Mouse (Mus musculus) gastrocnemius, adult 8-10 months (tissue): ENCODE measurements around the gene Odf4. TPM values are rescaled to one million over a fixed set of nuclear protein-coding genes. Genes with fewer than 3 reads are reported as not detected.

Source experiments
- DNase-seq, 2 experiments: peaks; one replicate each; pipeline ENCODE4 v3.0.0; 2022; ENCODE audit warnings: low spot score in 2 of 2
- total RNA-seq, 4 experiments: library from RNA; stranded (reverse); gene quantifications; 2 replicates each; pipeline ENCODE4 v1.2.4; 2022

The Odf4 gene
- total RNA-seq, 4 experiments from 2014 or later, result not detected

GRCm38 (mm10) chr11:68902823-68903222 lies 24.1 kb downstream of the Odf4 start:
- no peak for DNase-seq

GRCm38 (mm10) chr11:68902367-68902766 lies 24.5 kb downstream of the Odf4 start:
- DNase-seq, result no peak

GRCm38 (mm10) chr11:68902047-68902364 lies 24.9 kb downstream of the Odf4 start:
- no peak for DNase-seq

GRCm38 (mm10) chr11:68901351-68902046 lies 25.4 kb downstream of the Odf4 start, which contains the start of gene Rpl26:
TSS of gene Rpl26 (plus strand) at chr11:68901583.
- DNase-seq, result peak; percentile 96 to 99

- no peak for DNase-seq
These were observed 26.1 kb downstream of the Odf4 start for GRCm38 (mm10) chr11:68900519-68901350.

- DNase-seq, result no peak
These were observed 27.1 kb downstream of the Odf4 start for GRCm38 (mm10) chr11:68899815-68900214.

- DNase-seq, result no peak
These were observed 28.1 kb downstream of the Odf4 start for GRCm38 (mm10) chr11:68898790-68899189.

GRCm38 (mm10) chr11:68897838-68898237 lies 29.0 kb downstream of the Odf4 start:
- no peak for DNase-seq

- DNase-seq, result no peak
These were observed 29.8 kb downstream of the Odf4 start for GRCm38 (mm10) chr11:68897120-68897519.

GRCm38 (mm10) chr11:68896247-68896646 lies 30.6 kb downstream of the Odf4 start:
- no peak for DNase-seq

GRCm38 (mm10) chr11:68893911-68894464 lies 32.9 kb downstream of the Odf4 start:
- DNase-seq, result no peak

GRCm38 (mm10) chr11:68892233-68892832 lies 34.5 kb downstream of the Odf4 start:
- no peak for DNase-seq

- no peak for DNase-seq
These were observed 35.1 kb downstream of the Odf4 start for GRCm38 (mm10) chr11:68891823-68892222.

GRCm38 (mm10) chr11:68890625-68891024 lies 36.3 kb downstream of the Odf4 start:
- DNase-seq, result no peak

- DNase-seq, result no peak
These were observed 38.2 kb downstream of the Odf4 start for GRCm38 (mm10) chr11:68888653-68889052.

- no peak for DNase-seq
These were observed 38.6 kb downstream of the Odf4 start, which contains the start of gene Rnf222 for GRCm38 (mm10) chr11:68888253-68888652. TSS of gene Rnf222 (plus strand) at chr11:68888553.

GRCm38 (mm10) chr11:68886091-68886490 lies 40.8 kb downstream of the Odf4 start:
- no peak for DNase-seq

GRCm38 (mm10) chr11:68884368-68884767 lies 42.5 kb downstream of the Odf4 start:
- no peak for DNase-seq

- DNase-seq, result no peak
These were observed 43.0 kb downstream of the Odf4 start for GRCm38 (mm10) chr11:68883843-68884242.

GRCm38 (mm10) chr11:68882107-68882506 lies 44.8 kb downstream of the Odf4 start:
- DNase-seq, result no peak

GRCm38 (mm10) chr11:68878811-68879210 lies 48.1 kb downstream of the Odf4 start:
- DNase-seq, result no peak

GRCm38 (mm10) chr11:68874841-68875240 lies 52.0 kb downstream of the Odf4 start:
- no peak for DNase-seq
